Mouse (Mus musculus): ENCODE measurements at regions not wholly inside any gene's neighbourhood (a gene's known extent, or its start where the extent isn't known, plus 50 kb on each side); places are given as distances from the start of the nearest gene placed in this dataset.

- peak; percentile 97 for DNase-seq (ENCODE audit: low spot score in 2 of 2)
These were observed 52.3 kb upstream of the Wnt7b start for GRCm38 (mm10) chr15:85634322-85635141.

- DNase-seq (ENCODE audit: low spot score in 2 of 2), result no peak
These were observed 53.2 kb upstream of the Wnt7b start for GRCm38 (mm10) chr15:85635425-85635824.

GRCm38 (mm10) chr15:85639566-85639965 is 57.3 kb upstream of the Wnt7b start:
- DNase-seq (ENCODE audit: low spot score in 2 of 2), result no peak

- no peak for DNase-seq (ENCODE audit: low spot score in 2 of 2)
These were observed 59.1 kb upstream of the Wnt7b start for GRCm38 (mm10) chr15:85641120-85642080.

GRCm38 (mm10) chr15:85645396-85645795 is 63.1 kb upstream of the Wnt7b start:
- no peak for DNase-seq (ENCODE audit: low spot score in 2 of 2)

GRCm38 (mm10) chr15:85645971-85646638 is 63.8 kb upstream of the Wnt7b start:
- peak; percentile 60 to 72 for DNase-seq (ENCODE audit: low spot score in 2 of 2)

- no peak for DNase-seq (ENCODE audit: low spot score in 2 of 2)
These were observed 64.5 kb upstream of the Wnt7b start for GRCm38 (mm10) chr15:85646639-85647277.

- no peak for DNase-seq (ENCODE audit: low spot score in 2 of 2)
These were observed 65.3 kb upstream of the Wnt7b start for GRCm38 (mm10) chr15:85647593-85647992.

- DNase-seq (ENCODE audit: low spot score in 2 of 2), result no peak
These were observed 68.0 kb upstream of the Wnt7b start for GRCm38 (mm10) chr15:85650241-85650640.

- DNase-seq (ENCODE audit: low spot score in 2 of 2), result no peak
These were observed 69.6 kb upstream of the Wnt7b start for GRCm38 (mm10) chr15:85651718-85652420.

GRCm38 (mm10) chr15:85652431-85652830 is 70.2 kb upstream of the Wnt7b start:
- DNase-seq (ENCODE audit: low spot score in 2 of 2), result no peak

- DNase-seq (ENCODE audit: low spot score in 2 of 2), result no peak
These were observed 70.6 kb upstream of the Wnt7b start for GRCm38 (mm10) chr15:85652871-85653337.

- DNase-seq (ENCODE audit: low spot score in 2 of 2), result peak; percentile 76 to 80
These were observed 71.4 kb upstream of the Wnt7b start for GRCm38 (mm10) chr15:85653421-85654401.

GRCm38 (mm10) chr15:85654791-85655190 is 72.5 kb upstream of the Wnt7b start:
- no peak for DNase-seq (ENCODE audit: low spot score in 2 of 2)

GRCm38 (mm10) chr15:85655751-85656167 is 73.5 kb upstream of the Wnt7b start:
- peak in 1 of 2 experiments; percentile 33 for DNase-seq (ENCODE audit: low spot score in 2 of 2)

GRCm38 (mm10) chr15:85656852-85657251 is 74.6 kb upstream of the Wnt7b start:
- DNase-seq (ENCODE audit: low spot score in 2 of 2), result no peak

GRCm38 (mm10) chr15:85657441-85657989 is 75.2 kb upstream of the Wnt7b start:
- DNase-seq (ENCODE audit: low spot score in 2 of 2), result peak; percentile 22 to 50

GRCm38 (mm10) chr15:85658101-85658885 is 76.0 kb upstream of the Wnt7b start:
- DNase-seq (ENCODE audit: low spot score in 2 of 2), result peak in 1 of 2 experiments; percentile 46

All from adrenal gland, adult 18-20 months (tissue).